8 mouse cellular contexts compared by ENCODE assay signal in the genomic region with DNA sequence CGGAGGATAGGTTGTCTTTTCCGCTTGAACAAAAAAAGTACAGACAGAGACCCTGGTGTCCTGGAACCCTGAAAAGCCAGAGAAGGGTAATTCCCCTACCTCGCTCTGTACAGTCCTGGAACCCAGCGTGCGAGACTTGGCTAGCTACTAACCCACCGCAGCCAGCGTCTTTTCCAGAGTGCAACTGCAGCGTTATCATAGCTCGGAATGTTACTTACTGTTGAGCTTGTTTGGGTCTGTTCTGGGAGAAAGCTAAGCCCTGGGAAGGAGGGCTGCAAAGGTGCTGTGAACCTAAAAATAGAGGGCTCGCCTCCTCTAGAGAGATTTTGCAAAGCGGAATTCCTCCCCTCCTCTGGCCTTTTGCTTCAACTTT. TPM values are rescaled to one million over a fixed set of nuclear protein-coding genes. Genes with fewer than 3 reads are reported as not detected.
DNase-seq lines count a peak whose midpoint lies in the region; ATAC-seq and TF ChIP-seq lines count a peak whose summit lies in the region.

No protein-coding gene starts in this region.

- TF ChIP-seq POLR2A in limb, embryonic 14.5 days (IDR thresholded peaks at IDR 0.05; ENCODE audit: borderline replicate concordance, extremely low read depth, insufficient read depth, insufficient read length), result no peak
- no peak for TF ChIP-seq POLR2A in testis, adult 2 months (IDR thresholded peaks at IDR 0.05; ENCODE audit: control insufficient read depth, low read depth, low read length)

- peaks cover 97% of the 10 kb centered on the region for H3K27me3 ChIP-seq in lung, embryonic 15.5 days
- H3K27me3 ChIP-seq in forebrain, embryonic 12.5 days, result peaks cover 98% of the 10 kb centered on the region
- H3K27me3 ChIP-seq in limb, embryonic 14.5 days (ENCODE audit: control insufficient read depth, insufficient read depth, low read length), result peaks cover 97% of the 10 kb centered on the region
- H3K27me3 ChIP-seq in testis, adult 2 months (ENCODE audit: control insufficient read depth, insufficient read depth, low read length), result no peaks in the 10 kb centered on the region; the same call in 1 of the 2 replicates

- no peaks in the 10 kb centered on the region for H3K9me3 ChIP-seq in lung, embryonic 15.5 days
- H3K9me3 ChIP-seq in forebrain, embryonic 12.5 days, result no peaks in the 10 kb centered on the region
- no peaks in the 10 kb centered on the region for H3K9me3 ChIP-seq in limb, embryonic 14.5 days (ENCODE audit: control insufficient read depth, low read length)

- no peak for DNase-seq in lung, adult 18-20 months
- no peak for DNase-seq in limb, embryonic 14.5 days (ENCODE audit: low spot score)
- DNase-seq in adrenal gland, adult (ENCODE audit: inconsistent age in 2 of 2, low spot score in 1 of 2), result no peak
- DNase-seq in adrenal gland, adult 18-20 months (ENCODE audit: low spot score in 2 of 2), result no peak
- no peak for DNase-seq in gastrocnemius, postnatal 10 days

- H3K36me3 ChIP-seq in lung, embryonic 15.5 days, result no peaks in the 10 kb centered on the region
- H3K36me3 ChIP-seq in forebrain, embryonic 12.5 days (replicated peaks), result no peaks in the 10 kb centered on the region
- no peaks in the 10 kb centered on the region for H3K36me3 ChIP-seq in limb, embryonic 14.5 days (ENCODE audit: control insufficient read depth, insufficient read depth, low read length)
- H3K36me3 ChIP-seq in testis, adult 2 months (ENCODE audit: control insufficient read depth, insufficient read depth, low read length), result no peaks in the 10 kb centered on the region

- no peak for ATAC-seq in lung, embryonic 15.5 days (ENCODE audit: borderline replicate concordance, extremely low read depth, low FRiP score, low TSS enrichment)
- no peak for ATAC-seq in forebrain, embryonic 12.5 days (ENCODE audit: low FRiP score)
- ATAC-seq in limb, embryonic 14.5 days (ENCODE audit: low FRiP score, low read depth), result no peak

- H3K4me1 ChIP-seq in lung, embryonic 15.5 days, result peaks cover 42% of the 10 kb centered on the region
- peaks cover 45% of the 10 kb centered on the region for H3K4me1 ChIP-seq in forebrain, embryonic 12.5 days
- peaks cover 25% of the 10 kb centered on the region for H3K4me1 ChIP-seq in limb, embryonic 14.5 days (ENCODE audit: control insufficient read depth, insufficient read depth, low read length)
- peaks cover 36% of the 10 kb centered on the region for H3K4me1 ChIP-seq in testis, adult 2 months (ENCODE audit: control insufficient read depth, insufficient read depth, low read length)

- no peak for TF ChIP-seq CTCF in testis, adult 2 months (IDR thresholded peaks at IDR 0.05; ENCODE audit: control insufficient read depth, insufficient read depth, insufficient replicate concordance, low read depth, low read length)

- no peak overlapping the region for H3K27ac ChIP-seq in lung, embryonic 15.5 days
- H3K27ac ChIP-seq in forebrain, embryonic 12.5 days, result no peak overlapping the region
- H3K27ac ChIP-seq in limb, embryonic 14.5 days (replicated peaks; ENCODE audit: low read depth, low read length), result no peak overlapping the region
- no peak overlapping the region; the same call in 1 of the 2 replicates for H3K27ac ChIP-seq in testis, adult 2 months (ENCODE audit: control insufficient read depth, insufficient read depth, low read depth, low read length)

- H3K4me3 ChIP-seq in lung, embryonic 15.5 days, result peak overlapping the region; percentile 54
- H3K4me3 ChIP-seq in forebrain, embryonic 12.5 days (replicated peaks), result peak overlapping the region; percentile 51
- H3K4me3 ChIP-seq in limb, embryonic 14.5 days (replicated peaks; ENCODE audit: low read length), result peak overlapping the region; percentile 59
- peak overlapping the region; percentile 77 for H3K4me3 ChIP-seq in testis, adult 2 months (ENCODE audit: control insufficient read depth, low read depth, low read length)

- 0 out of 2 replicates have a peak overlapping the region, but pooled peaks have one; percentile 39 for H3K9ac ChIP-seq in lung, embryonic 15.5 days
- H3K9ac ChIP-seq in forebrain, embryonic 12.5 days, result no peak overlapping the region
- peak overlapping the region; percentile 66 for H3K9ac ChIP-seq in limb, embryonic 14.5 days (ENCODE audit: low read depth, low read length, severe bottlenecking)

- 4% methylated on average over 11 of the region's 11 CpGs for WGBS in lung, embryonic 15.5 days
- WGBS in forebrain, embryonic 12.5 days, result 1% methylated on average over 11 of the region's 11 CpGs
- 4% methylated on average over 11 of the region's 11 CpGs for WGBS in limb, embryonic 14.5 days

- H3K4me2 ChIP-seq in lung, embryonic 15.5 days, result peak overlapping the region; percentile 98
- peak overlapping the region; percentile 92 for H3K4me2 ChIP-seq in forebrain, embryonic 12.5 days
- peak overlapping the region; percentile 99 for H3K4me2 ChIP-seq in limb, embryonic 14.5 days (replicated peaks; ENCODE audit: low read depth, low read length, severe bottlenecking)

RNA-seq across cellular contexts. Expression of a gene that starts 0.6 kb away (rescaled TPM):
- polyA plus RNA-seq in lung, embryonic 15.5 days (2015; fragmentation: Nextera tagmentation; extraction: Ambion mirVana), result 0.06 and 0.09 TPM in 2 replicates
- 0.14 and 0.28 TPM in 2 replicates for polyA plus RNA-seq in forebrain, embryonic 12.5 days (2016; fragmentation: Nextera tagmentation; extraction: Ambion mirVana)
- 2.8 and 3.2 TPM in 2 replicates for polyA plus RNA-seq in limb, embryonic 14.5 days (2012; rRNA removed)
- 1.1 and 1.4 TPM in 2 replicates for polyA plus RNA-seq in limb, embryonic 14.5 days (2014; fragmentation: Nextera tagmentation; extraction: Ambion mirVana)
- 0.49 and 0.63 TPM in 2 replicates for polyA plus RNA-seq in testis, adult 2 months (2012; rRNA removed)
- total RNA-seq in adrenal gland, adult 18-20 months (2021), result under 1 TPM; 0.22 to 0.43 TPM
- total RNA-seq in gastrocnemius, postnatal 10 days (2021), result 1 to 10 TPM in 1 of 2 experiments, under 1 TPM in 1; 0.68 to 1.4 TPM
